Mouse (Mus musculus): Measurements from ENCODE around the gene Scel.

GRCm38 (mm10) chr14:103587208-103587900 is 74.2 kb downstream of the Scel start:
- no peak for TF ChIP-seq CTCF (IDR thresholded peaks at IDR 0.05; ENCODE audit: control insufficient read depth, insufficient read depth, insufficient read length)
- no peak for TF ChIP-seq MAX (IDR thresholded peaks at IDR 0.05)
- TF ChIP-seq CEBPB (IDR thresholded peaks at IDR 0.05; ENCODE audit: low read depth), result no peak
- TF ChIP-seq FOSL1 (IDR thresholded peaks at IDR 0.05; ENCODE audit: insufficient read depth, low read length, poor library complexity, severe bottlenecking), result no peak
- no peak for TF ChIP-seq MYOG (IDR thresholded peaks at IDR 0.05; ENCODE audit: control insufficient read depth, extremely low read depth, insufficient read length)
- TF ChIP-seq MYOD1 (IDR thresholded peaks at IDR 0.05; ENCODE audit: control insufficient read depth, insufficient read length, low read depth), result no peak
- no peak for TF ChIP-seq USF1 (IDR thresholded peaks at IDR 0.05; ENCODE audit: low read depth)
